Mouse (Mus musculus) ES-E14 (cell line): ENCODE results near the gene Atp2a3. TPM values are rescaled to one million over a fixed set of nuclear protein-coding genes. Genes with fewer than 3 reads are reported as not detected.

Source experiments
- DNase-seq: peaks from one replicate; pipeline ENCODE4 v3.0.0-alpha.2; 2013; ENCODE audit warnings: low read depth, low spot score
- H3K27ac ChIP-seq: 2 replicates; pipeline ENCODE4 v1.5.1; 2012; ENCODE audit warnings: low read depth, mild to moderate bottlenecking, low read length, moderate library complexity, mixed read lengths; ENCODE audit not compliant: poor library complexity, insufficient read depth, severe bottlenecking
- H3K36me3 ChIP-seq: 2 replicates; pipeline ENCODE4 v1.6.1; 2012; ENCODE audit warnings: mild to moderate bottlenecking, low read length, moderate library complexity, mixed read lengths; ENCODE audit not compliant: control insufficient read depth, poor library complexity, insufficient read depth, severe bottlenecking
- H3K4me1 ChIP-seq, 2 experiments: fragments of 150-350 bp in 1 of 2; sonication (generic) in 1 of 2; 2 replicates each; pipeline ENCODE4 v1.6.1; 2012; ENCODE audit warnings: low read length in 2 of 2, mild to moderate bottlenecking in 1 of 2, mixed read lengths in 1 of 2; ENCODE audit not compliant: control insufficient read depth in 2 of 2, insufficient read depth in 2 of 2, poor library complexity in 1 of 2
- H3K4me3 ChIP-seq, 2 experiments: fragments of 150-350 bp in 1 of 2; sonication (generic) in 1 of 2; 2 replicates each; pipeline ENCODE4 v1.5.1; 2012; ENCODE audit warnings: low read length in 2 of 2, low read depth in 1 of 2, mild to moderate bottlenecking in 1 of 2, mixed read lengths in 1 of 2; ENCODE audit not compliant: insufficient read depth in 1 of 2, poor library complexity in 1 of 2, severe bottlenecking in 1 of 2
- H3K9ac ChIP-seq: 2 replicates; pipeline ENCODE4 v1.6.1; 2012; ENCODE audit warnings: low read depth, mild to moderate bottlenecking, low read length, mixed read lengths; ENCODE audit not compliant: poor library complexity, insufficient read depth, severe bottlenecking
- H3K9me3 ChIP-seq: fragments of 150-350 bp; sonication (generic); 2 replicates; pipeline ENCODE4 v1.6.1; 2012; ENCODE audit warnings: low read depth, mild to moderate bottlenecking, low read length; ENCODE audit not compliant: control insufficient read depth, insufficient read depth
- CHD2 ChIP-seq: IDR thresholded peaks from 2 replicates; pipeline ENCODE4 v1.6.1; 2014; ENCODE audit warnings: mild to moderate bottlenecking, low read depth, low read length, inconsistent platforms
- HCFC1 ChIP-seq: IDR thresholded peaks from 2 replicates; pipeline ENCODE4 v1.6.1; 2012; ENCODE audit warnings: low read length, inconsistent platforms, borderline replicate concordance; ENCODE audit not compliant: insufficient read depth
- MAFK ChIP-seq: IDR thresholded peaks from 2 replicates; pipeline ENCODE4 v1.6.1; 2014; ENCODE audit warnings: mild to moderate bottlenecking, low read depth, low read length, inconsistent platforms; ENCODE audit not compliant: insufficient read depth
- ZC3H11A ChIP-seq: IDR thresholded peaks from 2 replicates; pipeline ENCODE4 v1.6.1; 2012; ENCODE audit warnings: low read depth, mild to moderate bottlenecking, inconsistent platforms, low read length, borderline replicate concordance
- ZNF384 ChIP-seq: IDR thresholded peaks from 2 replicates; pipeline ENCODE4 v1.6.1; 2012; ENCODE audit warnings: low read depth, low read length, inconsistent platforms
- in situ Hi-C, 2 experiments: fragments of 600-800 bp; cut with MboI; formaldehyde crosslinking; loops; one replicate each; pipeline ENCODE4 v1.15.1; 2025; ENCODE audit warnings: low sequenced_read_pairs in 2 of 2, inconsistent platforms in 1 of 2; ENCODE audit not compliant: unreplicated experiment in 2 of 2
- total RNA-seq: library from RNA; depleted of rRNA; stranded (reverse); fragments of 300-350 nt; gene quantifications from 2 replicates; pipeline ENCODE4 v1.2.3, GENCODE M21; 2012

The Atp2a3 gene
- total RNA-seq, 1 experiment: 10.7 TPM

- peaks cover 16 to 28% of the 10 kb centered on the region in 2 experiments; a peak in 3 of 4 replicates for H3K4me1 ChIP-seq
- no peak for DNase-seq
- no peak overlapping the region for H3K9ac ChIP-seq
- H3K9me3 ChIP-seq: no peaks in the 10 kb centered on the region
- in situ Hi-C loops: no loop called here
- no peak overlapping the region for H3K4me3 ChIP-seq
- no peak overlapping the region for H3K27ac ChIP-seq
- TF ChIP-seq ZNF384 (no peak), CHD2 (no peak), HCFC1 (no peak), MAFK (no peak), ZC3H11A (no peak)
- H3K36me3 ChIP-seq: no peaks in the 10 kb centered on the region
Observed at GRCm38 (mm10) chr11:72953440-72954151, 7.4 kb upstream of the Atp2a3 start.

- Histone ChIP-seq H3K9ac (no peak overlapping the region), H3K4me3 (no peak overlapping the region), H3K36me3 (no peaks in the 10 kb centered on the region), H3K27ac (no peak overlapping the region), H3K4me1 (peaks cover 19 to 29% of the 10 kb centered on the region in 2 experiments; a peak in 3 of 4 replicates), H3K9me3 (no peaks in the 10 kb centered on the region)
- TF ChIP-seq MAFK (no peak), ZC3H11A (no peak), ZNF384 (no peak), CHD2 (no peak), HCFC1 (no peak)
- DNase-seq: no peak
- in situ Hi-C loops: no loop called here
Observed at GRCm38 (mm10) chr11:72954216-72954615, 6.8 kb upstream of the Atp2a3 start.

- no peak for DNase-seq
- Histone ChIP-seq H3K27ac (no peak overlapping the region), H3K9ac (no peak overlapping the region), H3K9me3 (no peaks in the 10 kb centered on the region), H3K4me3 (no peak overlapping the region), H3K4me1 (peaks cover 20 to 31% of the 10 kb centered on the region in 2 experiments; a peak in 3 of 4 replicates), H3K36me3 (no peaks in the 10 kb centered on the region)
- TF ChIP-seq ZNF384: no peak
- TF ChIP-seq CHD2: no peak
- TF ChIP-seq HCFC1: no peak
- TF ChIP-seq MAFK: no peak
- no peak for TF ChIP-seq ZC3H11A
- in situ Hi-C loops: no loop called here
Observed at GRCm38 (mm10) chr11:72955339-72955974, 5.5 kb upstream of the Atp2a3 start.

DNA sequence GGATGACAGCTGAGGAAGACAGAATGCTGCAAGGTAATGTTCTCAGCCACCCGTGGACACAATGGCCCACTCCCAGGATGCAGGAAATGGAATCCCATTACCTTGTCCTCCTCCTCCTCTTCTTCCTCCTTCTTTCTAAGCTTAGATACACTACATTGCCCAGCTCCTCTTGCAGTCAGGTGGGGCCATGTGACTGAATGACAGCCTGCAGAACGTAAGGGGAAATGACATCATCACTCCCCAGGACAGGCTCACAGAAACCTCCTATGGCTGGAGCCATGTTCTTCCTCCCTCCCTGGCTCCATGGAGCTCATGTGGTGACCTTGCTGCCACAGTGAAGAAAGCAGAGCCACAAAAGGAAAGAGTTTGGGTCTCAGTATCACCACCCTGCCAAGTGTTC is 3.7 kb upstream of the Atp2a3 start:
- H3K9ac ChIP-seq: no peak overlapping the region
- H3K27ac ChIP-seq: no peak overlapping the region
- peaks cover 14 to 26% of the 10 kb centered on the region in 2 experiments; a peak in 3 of 4 replicates for H3K4me1 ChIP-seq
- no peak overlapping the region for H3K4me3 ChIP-seq
- DNase-seq: no peak
- in situ Hi-C loops: no loop called here
- H3K9me3 ChIP-seq: no peaks in the 10 kb centered on the region
- no peaks in the 10 kb centered on the region for H3K36me3 ChIP-seq
- TF ChIP-seq CHD2 (no peak), MAFK (no peak), ZC3H11A (no peak), HCFC1 (no peak), ZNF384 (no peak)
